Mouse (Mus musculus): ENCODE measurements around the gene Ccdc122.
"Not testable (repeated sequence)": the region's sequence is repeated elsewhere in the genome, so short reads cannot be mapped to it uniquely, and the experiment has no call there.

The Ccdc122 gene

GRCm38 (mm10) chr14:77036226-77037046 is at the start of gene Ccdc122, which contains the start of gene Lacc1:
TSS of gene Ccdc122 (plus strand) at chr14:77036772.
TSS of gene Lacc1 (minus strand) at chr14:77036904.
- in situ Hi-C loops (cut with MboI, MseI): no loop called here

DNA sequence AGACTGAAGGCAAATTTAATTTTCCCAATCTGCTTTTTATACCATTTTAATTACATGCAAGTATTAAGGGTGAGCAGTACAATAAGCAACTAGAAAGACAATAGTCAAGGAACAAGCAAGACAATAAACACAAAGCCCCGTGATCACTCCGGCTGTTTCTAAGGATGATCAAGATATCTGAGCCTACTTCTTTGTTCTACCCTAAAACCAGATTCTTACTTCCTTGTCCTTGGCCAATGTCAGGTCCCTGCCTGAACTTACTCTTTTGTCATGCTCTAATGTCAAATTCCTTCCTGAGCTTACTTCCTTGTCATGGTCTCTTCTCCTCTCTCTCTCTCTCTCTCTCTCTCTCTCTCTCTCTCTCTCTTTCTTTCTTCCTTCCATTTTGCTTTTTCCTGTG is 46.2 kb upstream of the Ccdc122 start:
- in situ Hi-C loops (cut with MboI, MseI): not testable (repeated sequence)

GRCm38 (mm10) chr14:77004740-77005139 is 31.8 kb upstream of the Ccdc122 start:
- in situ Hi-C loops (cut with MboI, MseI): loop anchor here (5.0 kb wide), 1 partner anchor 522 kb away; no protein-coding TSS in a partner anchor

- in situ Hi-C loops (cut with MboI, MseI): loop anchor here (5.0 kb wide), 1 partner anchor 523 kb away; no protein-coding TSS in a partner anchor
Measured at GRCm38 (mm10) chr14:77005566-77005965, 31.0 kb upstream of the Ccdc122 start.

- in situ Hi-C loops (cut with MboI, MseI): loop anchor here (5.0 kb wide), 1 partner anchor 526 kb away; no protein-coding TSS in a partner anchor
Measured at GRCm38 (mm10) chr14:77008238-77008637, 28.3 kb upstream of the Ccdc122 start.

GRCm38 (mm10) chr14:77011804-77012203 is 24.8 kb upstream of the Ccdc122 start:
- in situ Hi-C loops (cut with MboI, MseI): no loop called here

DNA sequence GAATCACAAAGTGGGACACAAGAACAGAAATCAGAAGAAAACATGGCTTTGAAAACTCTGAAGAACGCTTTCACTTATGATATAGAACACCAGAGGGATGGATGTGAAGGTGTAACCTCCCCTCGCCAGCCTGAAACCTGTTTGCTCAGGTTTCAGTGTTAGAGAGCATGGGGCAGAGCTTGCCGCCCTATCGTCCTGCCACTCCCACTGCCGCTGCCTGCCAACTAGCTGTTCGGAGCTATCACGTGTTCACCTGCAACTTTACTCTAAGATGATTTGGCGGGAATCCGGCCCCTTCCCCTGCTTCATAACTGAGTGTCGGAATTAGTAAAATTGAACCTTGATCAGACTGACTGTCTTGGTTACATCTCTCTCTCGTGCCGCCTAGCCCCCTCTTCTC is 19.8 kb upstream of the Ccdc122 start:
- in situ Hi-C loops (cut with MboI, MseI): not testable (repeated sequence)

- in situ Hi-C loops (cut with MboI, MseI): no loop called here
Measured at GRCm38 (mm10) chr14:77017211-77017610, 19.4 kb upstream of the Ccdc122 start.

GRCm38 (mm10) chr14:77024499-77024898 is 12.1 kb upstream of the Ccdc122 start:
- in situ Hi-C loops (cut with MboI, MseI): no loop called here

DNA sequence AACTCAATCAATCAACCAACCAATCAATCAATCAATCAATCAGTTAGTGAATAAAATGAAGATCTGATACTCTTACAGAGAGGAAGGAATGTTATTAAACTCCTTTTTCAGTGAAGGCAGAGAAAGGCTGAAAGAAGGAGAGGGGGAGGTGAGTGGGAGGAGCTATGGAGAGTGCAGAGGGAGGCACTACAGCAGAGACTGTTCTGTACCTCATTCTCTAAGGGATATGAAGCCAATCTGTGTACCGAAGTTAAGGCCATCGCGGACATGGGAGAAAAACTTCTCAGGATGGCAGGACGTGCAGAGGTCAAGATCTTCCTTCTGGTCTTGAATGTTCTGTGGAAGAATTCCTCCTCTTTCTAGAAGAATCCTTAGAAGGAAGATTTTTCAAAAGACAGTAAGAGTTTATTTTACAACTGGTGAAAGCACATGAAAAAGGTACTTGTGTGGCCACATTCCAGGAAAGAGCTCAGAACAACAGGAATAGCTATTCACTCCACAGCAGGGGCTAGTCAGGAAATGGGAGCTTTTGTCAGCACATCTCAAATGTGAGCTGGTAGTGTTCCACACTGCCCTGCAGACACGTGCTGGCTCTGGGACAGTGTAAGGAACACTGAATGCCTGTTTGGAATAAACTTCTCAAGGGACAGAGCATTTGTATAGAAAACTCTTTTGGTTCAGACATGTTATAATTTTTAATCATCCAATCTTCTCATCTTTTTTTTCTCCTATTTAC is 7.1 kb upstream of the Ccdc122 start:
- in situ Hi-C loops (cut with MboI, MseI): no loop called here

DNA sequence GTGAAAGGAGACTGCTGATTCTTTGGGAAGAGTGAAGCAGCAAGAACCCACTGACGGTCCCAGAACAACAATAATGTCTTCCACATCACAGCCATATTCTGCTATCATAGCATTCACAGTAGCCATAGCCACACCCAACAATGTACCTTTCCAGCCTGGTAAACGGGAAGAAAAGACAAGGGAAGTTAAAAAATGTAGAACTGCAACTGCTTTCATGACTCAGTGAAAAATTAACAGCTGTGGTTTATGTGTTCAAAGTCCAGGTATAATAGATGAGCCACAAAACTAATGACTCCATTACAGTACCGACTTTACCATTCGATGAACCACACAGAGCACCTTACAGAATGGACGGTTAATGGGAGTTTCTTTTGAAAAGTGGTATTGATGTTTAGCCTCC is 5.8 kb upstream of the Ccdc122 start:
- in situ Hi-C loops (cut with MboI, MseI): no loop called here

GRCm38 (mm10) chr14:77032433-77032832 is 4.1 kb upstream of the Ccdc122 start:
- in situ Hi-C loops (cut with MboI, MseI): no loop called here

DNA sequence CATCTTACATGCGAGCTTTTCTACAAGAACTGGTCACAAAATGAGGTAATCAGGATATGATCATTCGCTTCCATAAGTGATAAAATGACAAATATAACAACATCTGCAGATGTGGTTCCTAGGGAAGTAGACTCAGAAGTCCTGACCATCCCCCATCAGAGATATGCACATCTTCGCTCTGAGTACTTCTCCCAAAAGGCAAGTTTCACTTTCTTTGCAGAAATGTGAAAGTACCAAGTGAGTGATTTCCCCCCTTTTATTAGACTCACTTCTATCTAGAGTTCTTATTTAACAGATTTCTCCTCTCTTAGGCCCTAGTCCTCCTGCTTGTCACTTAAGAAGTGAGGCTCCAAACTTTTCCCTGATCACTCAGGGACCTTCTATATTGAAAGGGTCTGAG is 3.2 kb upstream of the Ccdc122 start:
- in situ Hi-C loops (cut with MboI, MseI): no loop called here

GRCm38 (mm10) chr14:77034175-77034915 is 2.2 kb upstream of the Ccdc122 start:
- in situ Hi-C loops (cut with MboI, MseI): no loop called here

DNA sequence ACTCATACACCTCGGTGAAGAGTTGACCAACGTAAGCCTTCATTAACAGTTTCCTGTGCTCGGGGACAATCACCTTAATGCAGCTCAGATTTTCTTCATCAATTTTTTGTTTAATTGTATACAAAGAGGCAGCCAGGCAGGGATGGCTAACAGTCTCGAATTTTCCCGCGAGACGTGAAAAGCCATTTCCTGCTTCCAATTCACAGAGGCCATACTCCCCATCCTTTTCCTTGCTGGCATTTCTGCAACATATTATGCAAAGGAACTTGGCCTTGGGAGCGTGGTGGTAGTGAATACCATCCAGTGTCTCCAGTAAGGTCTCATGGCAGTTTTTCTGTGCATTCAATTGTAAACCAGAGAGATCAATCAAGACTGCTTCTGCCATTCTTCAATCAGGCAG is 1.6 kb upstream of the Ccdc122 start:
- in situ Hi-C loops (cut with MboI, MseI): no loop called here

GRCm38 (mm10) chr14:77037330-77037729 is 758 bp downstream of the Ccdc122 start:
- in situ Hi-C loops (cut with MboI, MseI): no loop called here

GRCm38 (mm10) chr14:77037832-77038425 is 1.4 kb downstream of the Ccdc122 start:
- in situ Hi-C loops (cut with MboI, MseI): no loop called here

- in situ Hi-C loops (cut with MboI, MseI): no loop called here
Measured at GRCm38 (mm10) chr14:77053288-77053687, 16.7 kb downstream of the Ccdc122 start.

GRCm38 (mm10) chr14:77069361-77069760 is 32.8 kb downstream of the Ccdc122 start:
- in situ Hi-C loops (cut with MboI, MseI): no loop called here

DNA sequence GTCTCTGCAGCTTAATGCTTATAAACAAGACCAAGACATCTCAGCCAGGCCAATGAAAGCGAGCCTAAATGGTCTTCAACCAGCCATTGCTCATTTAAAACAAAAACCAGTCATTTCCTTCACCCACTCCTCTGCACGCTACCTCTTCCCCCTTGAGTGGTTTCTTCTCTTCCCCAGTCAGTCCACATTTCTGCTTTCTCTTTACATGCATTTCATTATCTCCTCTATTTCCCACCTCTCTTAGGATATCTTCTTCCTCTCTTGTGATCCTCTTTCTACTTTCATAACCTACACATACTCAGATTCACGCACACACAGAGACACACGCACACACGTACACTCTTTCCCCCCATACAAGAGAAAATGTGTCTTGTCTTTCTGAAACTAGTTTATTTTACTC is 44.7 kb downstream of the Ccdc122 start:
- in situ Hi-C loops (cut with MboI, MseI): no loop called here

DNA sequence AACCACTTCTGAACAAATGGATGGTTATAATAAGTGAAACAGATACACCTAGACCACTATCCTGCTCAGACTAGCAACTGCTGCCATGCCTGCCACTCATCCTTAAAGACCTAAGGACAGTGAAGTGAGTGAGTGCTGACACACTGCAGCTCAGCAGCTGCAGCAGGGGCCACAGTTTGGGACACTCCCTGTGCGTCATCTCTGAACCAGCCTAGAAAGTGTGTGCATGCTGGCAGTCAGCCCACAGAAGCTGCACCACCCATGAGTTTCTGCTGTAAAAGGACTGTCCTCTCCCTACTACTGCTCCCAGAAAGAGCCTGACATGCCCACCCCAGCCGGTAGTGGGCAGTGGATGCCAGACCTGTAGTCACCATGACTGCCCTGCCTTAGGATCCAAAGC is 63.7 kb downstream of the Ccdc122 start:
- in situ Hi-C loops (cut with MboI, MseI): no loop called here

- in situ Hi-C loops (cut with MboI, MseI): not testable (repeated sequence)
Measured at GRCm38 (mm10) chr14:77110622-77111021, 74.0 kb downstream of the Ccdc122 start.

Measured in T-helper 1 cell (primary cell).